Mouse (Mus musculus): ENCODE measurements at regions not wholly inside any gene's neighbourhood (a gene's known extent, or its start where the extent isn't known, plus 50 kb on each side); places are given as distances from the start of the nearest gene placed in this dataset.

GRCm38 (mm10) chr12:106722010-106722362, 712.0 kb downstream of the Vrk1 start:
- no peak for DNase-seq (ENCODE audit: extremely low spot score)

GRCm38 (mm10) chr12:106722761-106723160, 712.7 kb downstream of the Vrk1 start:
- DNase-seq (ENCODE audit: extremely low spot score), result no peak

- no peak for DNase-seq (ENCODE audit: extremely low spot score)
Measured at GRCm38 (mm10) chr12:106726920-106727319, 716.9 kb downstream of the Vrk1 start.

- DNase-seq (ENCODE audit: extremely low spot score), result no peak
Measured at GRCm38 (mm10) chr12:106727486-106727885, 717.5 kb downstream of the Vrk1 start.

- DNase-seq (ENCODE audit: extremely low spot score), result no peak
Measured at GRCm38 (mm10) chr12:106729686-106730085, 719.7 kb downstream of the Vrk1 start.

- DNase-seq (ENCODE audit: extremely low spot score), result no peak
Measured at GRCm38 (mm10) chr12:106732108-106732857, 722.3 kb downstream of the Vrk1 start.

GRCm38 (mm10) chr12:106748765-106749164, 738.7 kb downstream of the Vrk1 start:
- DNase-seq (ENCODE audit: extremely low spot score), result no peak

- DNase-seq (ENCODE audit: extremely low spot score), result no peak
Measured at GRCm38 (mm10) chr12:106763552-106763951, 724.9 kb upstream of the 3110018I06Rik start.

- DNase-seq (ENCODE audit: extremely low spot score), result no peak
Measured at GRCm38 (mm10) chr12:106764516-106764915, 723.9 kb upstream of the 3110018I06Rik start.

GRCm38 (mm10) chr12:106773536-106773935, 714.9 kb upstream of the 3110018I06Rik start:
- DNase-seq (ENCODE audit: extremely low spot score), result no peak

- DNase-seq (ENCODE audit: extremely low spot score), result no peak
Measured at GRCm38 (mm10) chr12:106796596-106796995, 691.8 kb upstream of the 3110018I06Rik start.

- no peak for DNase-seq (ENCODE audit: extremely low spot score)
Measured at GRCm38 (mm10) chr12:106819736-106820135, 668.7 kb upstream of the 3110018I06Rik start.

GRCm38 (mm10) chr12:106822311-106822710, 666.1 kb upstream of the 3110018I06Rik start:
- no peak for DNase-seq (ENCODE audit: extremely low spot score)

- DNase-seq (ENCODE audit: extremely low spot score), result no peak
Measured at GRCm38 (mm10) chr12:106828542-106828941, 659.9 kb upstream of the 3110018I06Rik start.

GRCm38 (mm10) chr12:106829323-106829722, 659.1 kb upstream of the 3110018I06Rik start:
- no peak for DNase-seq (ENCODE audit: extremely low spot score)

GRCm38 (mm10) chr12:106835241-106835640, 653.2 kb upstream of the 3110018I06Rik start:
- DNase-seq (ENCODE audit: extremely low spot score), result no peak

- DNase-seq (ENCODE audit: extremely low spot score), result no peak
Measured at GRCm38 (mm10) chr12:106839618-106840017, 648.8 kb upstream of the 3110018I06Rik start.

GRCm38 (mm10) chr12:106840150-106840651, 648.2 kb upstream of the 3110018I06Rik start:
- no peak for DNase-seq (ENCODE audit: extremely low spot score)

GRCm38 (mm10) chr12:106841996-106842395, 646.4 kb upstream of the 3110018I06Rik start:
- DNase-seq (ENCODE audit: extremely low spot score), result no peak

GRCm38 (mm10) chr12:106842396-106842795, 646.0 kb upstream of the 3110018I06Rik start:
- DNase-seq (ENCODE audit: extremely low spot score), result no peak

- DNase-seq (ENCODE audit: extremely low spot score), result no peak
Measured at GRCm38 (mm10) chr12:106851666-106852065, 636.8 kb upstream of the 3110018I06Rik start.

- DNase-seq (ENCODE audit: extremely low spot score), result no peak
Measured at GRCm38 (mm10) chr12:106852736-106853135, 635.7 kb upstream of the 3110018I06Rik start.

GRCm38 (mm10) chr12:106853711-106854240, 634.7 kb upstream of the 3110018I06Rik start:
- DNase-seq (ENCODE audit: extremely low spot score), result no peak
